Mouse (Mus musculus) forebrain, embryonic 11.5 days (tissue): ENCODE data around the gene Golga4. TPM values are rescaled to one million over a fixed set of nuclear protein-coding genes. Genes with fewer than 3 reads are reported as not detected.
A peak's percentile ranks its signal among the peaks of the same experiment; 100 is the strongest.

ENCODE experiments used
- ATAC-seq: fragments of 200-750 bp; cut with Nextera tagmentation; replicated peaks from 2 replicates; pipeline ENCODE4 v1.8.0; 2017; ENCODE audit warnings: moderate TSS enrichment; ENCODE audit not compliant: low FRiP score
- DNase-seq: peaks from one replicate; pipeline ENCODE4 v3.0.0-alpha.2; 2017; ENCODE audit warnings: low spot score
- H3K27ac ChIP-seq: fragments of 300-500 bp; sonication (generic); 2 replicates; pipeline ENCODE4 v1.5.1; 2014; ENCODE audit warnings: low read depth, low read length
- H3K27me3 ChIP-seq: fragments of 300-500 bp; sonication (generic); 2 replicates; pipeline ENCODE4 v1.6.1; 2014; ENCODE audit warnings: mild to moderate bottlenecking, low read length, mixed read lengths; ENCODE audit not compliant: control insufficient read depth, insufficient read depth
- H3K36me3 ChIP-seq: fragments of 300-500 bp; sonication (generic); 2 replicates; pipeline ENCODE4 v1.6.1; 2014; ENCODE audit warnings: mild to moderate bottlenecking, low read length, moderate library complexity, mixed read lengths; ENCODE audit not compliant: control insufficient read depth, insufficient read depth
- H3K4me1 ChIP-seq: fragments of 300-500 bp; sonication (generic); replicated peaks from 2 replicates; pipeline ENCODE4 v1.6.1; 2014; ENCODE audit warnings: low read length, mixed read lengths; ENCODE audit not compliant: control insufficient read depth, insufficient read depth
- H3K4me2 ChIP-seq: fragments of 300-500 bp; sonication (generic); 2 replicates; pipeline ENCODE4 v1.6.1; 2014; ENCODE audit warnings: low read depth, mild to moderate bottlenecking, low read length, moderate library complexity, mixed read lengths; ENCODE audit not compliant: severe bottlenecking
- H3K4me3 ChIP-seq: fragments of 300-500 bp; sonication (generic); 2 replicates; pipeline ENCODE4 v1.5.1; 2014; ENCODE audit warnings: low read depth, low read length
- H3K9ac ChIP-seq: fragments of 300-500 bp; sonication (generic); 2 replicates; pipeline ENCODE4 v1.6.1; 2014; ENCODE audit warnings: low read length
- H3K9me3 ChIP-seq: fragments of 300-500 bp; sonication (generic); 2 replicates; pipeline ENCODE4 v1.6.1; 2016; ENCODE audit warnings: low read length, mixed read lengths; ENCODE audit not compliant: control insufficient read depth
- WGBS: fragments of 180-500 bp; shearing (Covaris S2); extraction: QIAGEN DNeasy Blood & Tissue Kit; methylation state at CpG from one replicate; pipeline ENCODE4 v1.1.7; 2014; 5-methylcytosine and 5-hydroxymethylcytosine counted together
- polyA plus RNA-seq: library from polyadenylated mRNA; unstranded; fragments of >200 nt; fragmentation: Nextera tagmentation; extraction: Ambion mirVana; gene quantifications from 2 replicates; pipeline ENCODE4 v1.2.1, GENCODE M21; 2014

Golga4 gene
- polyA plus RNA-seq, 1 experiment from 2014 or later, result 66.8 TPM

GRCm38 (mm10) chr9:118571701-118572100 lies 65.6 kb downstream of the Golga4 start:
- H3K36me3 ChIP-seq, result peaks cover 8% of the 10 kb centered on the region; the same call in 1 of the 2 replicates
- ATAC-seq (no peak), DNase-seq (peak; percentile 42)
- no peaks in the 10 kb centered on the region for H3K9me3 ChIP-seq
- no peak overlapping the region for H3K4me3 ChIP-seq
- H3K27ac ChIP-seq, result no peak overlapping the region
- H3K27me3 ChIP-seq, result no peaks in the 10 kb centered on the region
- no peak overlapping the region for H3K9ac ChIP-seq
- H3K4me2 ChIP-seq, result no peak overlapping the region
- H3K4me1 ChIP-seq, result no peaks in the 10 kb centered on the region
- WGBS, result 87% methylated on average over 4 of the region's 4 CpGs

DNA sequence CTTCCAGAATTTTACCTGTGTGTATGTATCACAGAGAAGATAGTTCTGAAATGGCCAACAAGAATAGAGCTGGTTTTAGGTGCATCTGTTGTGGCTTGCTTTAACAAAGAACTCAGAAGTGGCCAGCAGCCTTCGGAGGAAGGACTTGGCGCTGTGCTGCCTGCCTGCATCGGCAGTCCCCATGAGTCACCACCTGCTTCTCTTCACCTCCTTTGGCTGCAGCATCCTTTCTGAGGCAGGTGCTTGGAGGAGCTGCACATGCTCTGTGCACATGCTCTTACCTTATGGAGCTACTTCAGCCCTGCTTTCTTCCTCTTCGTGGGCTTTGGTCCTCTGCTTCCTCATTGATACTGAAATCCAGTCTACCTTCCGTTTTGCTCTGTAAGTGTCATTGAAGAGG lies 68.8 kb downstream of the Golga4 start:
- Histone ChIP-seq H3K4me2 (no peak overlapping the region), H3K36me3 (peaks cover 2% of the 10 kb centered on the region; the same call in 1 of the 2 replicates), H3K9ac (no peak overlapping the region), H3K4me3 (no peak overlapping the region), H3K4me1 (no peaks in the 10 kb centered on the region), H3K9me3 (no peaks in the 10 kb centered on the region), H3K27me3 (no peaks in the 10 kb centered on the region), H3K27ac (no peak overlapping the region)
- DNase-seq (peak; percentile 46), ATAC-seq (no peak)
- WGBS, result 94% methylated on average over 5 of the region's 5 CpGs

DNA sequence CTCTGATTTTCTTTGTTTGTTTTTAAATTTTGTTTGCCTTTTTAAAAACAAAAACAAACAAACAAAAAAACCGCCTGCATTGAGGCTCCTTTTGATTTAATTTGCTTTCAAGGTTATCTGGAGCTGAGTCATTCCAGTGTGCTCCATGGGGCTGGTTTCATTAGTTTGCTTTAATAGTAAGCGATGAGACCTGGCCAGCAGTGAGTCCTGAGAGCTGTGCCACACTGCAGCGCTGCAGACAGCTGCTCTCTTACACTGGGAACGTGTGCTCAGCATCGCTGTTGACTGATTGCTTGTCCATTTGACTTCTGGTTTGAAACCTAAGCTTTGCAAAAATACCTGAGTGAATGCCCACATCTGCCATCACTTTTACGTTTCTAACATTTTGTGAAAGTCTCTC lies 74.3 kb downstream of the Golga4 start:
- no peaks in the 10 kb centered on the region for H3K27me3 ChIP-seq
- no peaks in the 10 kb centered on the region for H3K9me3 ChIP-seq
- H3K4me1 ChIP-seq, result no peaks in the 10 kb centered on the region
- ATAC-seq, result no peak
- WGBS, result 81% methylated on average over 6 of the region's 6 CpGs
- H3K4me3 ChIP-seq, result no peak overlapping the region
- H3K27ac ChIP-seq, result no peak overlapping the region
- H3K4me2 ChIP-seq, result no peak overlapping the region
- DNase-seq, result peak; percentile 31
- H3K36me3 ChIP-seq, result no peaks in the 10 kb centered on the region
- H3K9ac ChIP-seq, result no peak overlapping the region

- Histone ChIP-seq H3K9me3 (no peaks in the 10 kb centered on the region), H3K27ac (no peak overlapping the region), H3K27me3 (no peaks in the 10 kb centered on the region), H3K4me3 (no peak overlapping the region), H3K36me3 (no peaks in the 10 kb centered on the region), H3K4me2 (no peak overlapping the region), H3K9ac (no peak overlapping the region), H3K4me1 (no peaks in the 10 kb centered on the region)
- ATAC-seq, result no peak
- 88% methylated on average over 6 of the region's 6 CpGs for WGBS
- DNase-seq, result peak; percentile 41
These were observed 76.7 kb downstream of the Golga4 start for GRCm38 (mm10) chr9:118582757-118583156.

- Histone ChIP-seq H3K9me3 (no peaks in the 10 kb centered on the region), H3K27ac (no peak overlapping the region), H3K4me1 (no peaks in the 10 kb centered on the region), H3K27me3 (no peaks in the 10 kb centered on the region), H3K4me2 (no peak overlapping the region), H3K36me3 (no peaks in the 10 kb centered on the region), H3K9ac (no peak overlapping the region), H3K4me3 (no peak overlapping the region)
- WGBS, result 81% methylated on average over 1 of the region's 1 CpGs
- peak; percentile 20 for DNase-seq
- no peak for ATAC-seq
These were observed 78.8 kb downstream of the Golga4 start for GRCm38 (mm10) chr9:118584838-118585237.

DNA sequence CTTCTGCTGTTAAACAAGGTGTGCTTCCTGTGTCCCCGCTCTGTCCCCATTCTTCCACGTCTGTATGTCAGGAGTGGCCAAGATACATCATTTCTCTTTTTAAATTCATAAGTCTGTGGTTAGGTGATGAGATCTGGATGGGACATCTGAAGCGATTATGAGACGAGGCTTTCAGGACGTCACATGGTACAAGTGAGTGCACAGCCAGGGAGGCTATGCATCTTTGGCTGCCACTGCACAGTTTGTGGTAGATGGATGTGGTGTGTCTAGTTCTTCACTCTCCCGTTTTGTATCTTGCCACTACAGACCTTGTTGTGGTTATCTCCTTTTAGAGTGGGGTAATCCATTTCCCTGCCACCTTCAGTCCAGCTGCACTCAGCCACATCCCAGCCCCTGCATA lies 79.9 kb downstream of the Golga4 start:
- Histone ChIP-seq H3K9ac (no peak overlapping the region), H3K4me2 (no peak overlapping the region), H3K4me1 (no peaks in the 10 kb centered on the region), H3K27ac (no peak overlapping the region), H3K4me3 (no peak overlapping the region), H3K27me3 (no peaks in the 10 kb centered on the region), H3K36me3 (no peaks in the 10 kb centered on the region), H3K9me3 (no peaks in the 10 kb centered on the region)
- WGBS, result 91% methylated on average over 6 of the region's 6 CpGs
- DNase-seq (peak; percentile 33), ATAC-seq (no peak)

DNA sequence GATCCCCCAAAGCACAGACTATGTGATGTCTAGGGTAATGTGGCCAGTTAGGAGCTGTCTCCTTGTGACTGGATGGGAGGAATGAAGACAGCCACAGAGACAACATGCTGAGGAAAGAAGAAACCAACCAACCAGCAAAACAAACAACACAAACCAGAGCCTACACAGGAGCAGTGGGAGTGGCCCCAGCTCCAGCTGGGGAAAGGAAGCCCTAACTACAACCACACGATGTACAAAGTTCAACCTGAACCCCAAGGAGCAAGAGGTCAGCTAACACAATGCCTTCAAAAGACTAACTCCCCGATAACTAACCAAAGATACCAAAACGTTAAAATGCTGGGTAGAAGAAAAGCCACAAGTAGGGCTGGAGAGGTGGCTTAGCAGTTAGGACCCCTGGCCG lies 81.0 kb downstream of the Golga4 start:
- Histone ChIP-seq H3K27ac (no peak overlapping the region), H3K4me2 (no peak overlapping the region), H3K36me3 (no peaks in the 10 kb centered on the region), H3K4me3 (no peak overlapping the region), H3K4me1 (no peaks in the 10 kb centered on the region), H3K27me3 (no peaks in the 10 kb centered on the region), H3K9ac (no peak overlapping the region), H3K9me3 (no peaks in the 10 kb centered on the region)
- WGBS, result 69% methylated on average over 4 of the region's 4 CpGs
- ATAC-seq (no peak), DNase-seq (peak; percentile 15)

DNA sequence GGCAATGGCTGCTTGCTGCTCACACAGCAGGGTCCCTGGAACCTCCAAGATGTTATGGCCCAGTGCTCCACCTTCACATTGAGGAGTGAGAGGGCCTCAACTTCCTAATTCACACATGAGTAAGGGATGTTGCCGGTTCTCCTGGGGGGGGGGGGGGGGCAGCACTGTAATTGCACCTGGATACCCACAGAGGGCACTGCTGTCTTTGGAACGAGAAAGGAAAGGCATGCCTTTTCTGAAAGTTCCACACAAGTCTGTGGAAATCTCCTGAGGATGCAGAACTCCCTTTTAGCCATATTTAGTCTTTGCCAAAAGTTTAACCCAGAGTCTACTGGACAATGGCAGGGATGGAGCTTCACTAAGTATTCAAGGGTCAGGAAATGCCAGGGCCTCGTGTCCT lies 83.2 kb downstream of the Golga4 start:
- H3K4me1 ChIP-seq, result no peaks in the 10 kb centered on the region
- H3K9me3 ChIP-seq, result no peaks in the 10 kb centered on the region
- WGBS, result 54% methylated on average over 3 of the region's 3 CpGs
- H3K36me3 ChIP-seq, result no peaks in the 10 kb centered on the region
- H3K27ac ChIP-seq, result no peak overlapping the region
- DNase-seq (peak; percentile 51), ATAC-seq (no peak)
- H3K9ac ChIP-seq, result no peak overlapping the region
- no peak overlapping the region for H3K4me2 ChIP-seq
- H3K4me3 ChIP-seq, result no peak overlapping the region
- no peaks in the 10 kb centered on the region for H3K27me3 ChIP-seq

GRCm38 (mm10) chr9:118590230-118590629 lies 84.2 kb downstream of the Golga4 start:
- H3K4me2 ChIP-seq, result no peak overlapping the region
- no peaks in the 10 kb centered on the region for H3K36me3 ChIP-seq
- 76% methylated on average over 7 of the region's 7 CpGs for WGBS
- DNase-seq, result peak; percentile 42
- no peaks in the 10 kb centered on the region for H3K9me3 ChIP-seq
- no peak overlapping the region for H3K9ac ChIP-seq
- ATAC-seq, result no peak
- H3K4me1 ChIP-seq, result no peaks in the 10 kb centered on the region
- no peak overlapping the region for H3K4me3 ChIP-seq
- no peaks in the 10 kb centered on the region for H3K27me3 ChIP-seq
- H3K27ac ChIP-seq, result no peak overlapping the region
